Mouse (Mus musculus) G1E (cell line): ENCODE measurements around the gene Ube2n.

ENCODE experiments used
- CTCF ChIP-seq: IDR thresholded peaks from 2 replicates; pipeline ENCODE4 v1.5.1; 2012; ENCODE audit warnings: low read depth, low read length, inconsistent platforms, mixed read lengths
- GATA1 ChIP-seq: IDR thresholded peaks from 2 replicates; pipeline ENCODE4 v1.6.1; 2012; ENCODE audit warnings: borderline replicate concordance, low read length, inconsistent platforms, mixed read lengths
- POLR2AphosphoS5 ChIP-seq: IDR thresholded peaks from 2 replicates; pipeline ENCODE4 v1.6.1; 2012; ENCODE audit warnings: low read depth, low read length, inconsistent platforms; ENCODE audit not compliant: insufficient replicate concordance
- TAL1 ChIP-seq: conservative IDR thresholded peaks from 2 replicates; pipeline ENCODE4 v1.6.1; 2012; ENCODE audit warnings: low read depth, low read length, inconsistent platforms, mixed read lengths

GRCm38 (mm10) chr10:95594414-95594813 lies 79.5 kb downstream of the Ube2n start:
- no peak for TF ChIP-seq GATA1
- no peak for TF ChIP-seq CTCF
- TF ChIP-seq POLR2AphosphoS5 = no peak
- no peak for TF ChIP-seq TAL1
